Mouse (Mus musculus) ES-E14 (cell line): ENCODE results near the gene Spata6. TPM values are rescaled to one million over a fixed set of nuclear protein-coding genes. Genes with fewer than 3 reads are reported as not detected.

Source experiments
- DNase-seq: peaks from one replicate; pipeline ENCODE4 v3.0.0-alpha.2; 2013; ENCODE audit warnings: low read depth, low spot score
- H3K27ac ChIP-seq: 2 replicates; pipeline ENCODE4 v1.5.1; 2012; ENCODE audit warnings: low read depth, mild to moderate bottlenecking, low read length, moderate library complexity, mixed read lengths; ENCODE audit not compliant: poor library complexity, insufficient read depth, severe bottlenecking
- H3K36me3 ChIP-seq: 2 replicates; pipeline ENCODE4 v1.6.1; 2012; ENCODE audit warnings: mild to moderate bottlenecking, low read length, moderate library complexity, mixed read lengths; ENCODE audit not compliant: control insufficient read depth, poor library complexity, insufficient read depth, severe bottlenecking
- H3K4me1 ChIP-seq, 2 experiments: fragments of 150-350 bp in 1 of 2; sonication (generic) in 1 of 2; 2 replicates each; pipeline ENCODE4 v1.6.1; 2012; ENCODE audit warnings: low read length in 2 of 2, mild to moderate bottlenecking in 1 of 2, mixed read lengths in 1 of 2; ENCODE audit not compliant: control insufficient read depth in 2 of 2, insufficient read depth in 2 of 2, poor library complexity in 1 of 2
- H3K4me3 ChIP-seq, 2 experiments: fragments of 150-350 bp in 1 of 2; sonication (generic) in 1 of 2; 2 replicates each; pipeline ENCODE4 v1.5.1; 2012; ENCODE audit warnings: low read length in 2 of 2, low read depth in 1 of 2, mild to moderate bottlenecking in 1 of 2, mixed read lengths in 1 of 2; ENCODE audit not compliant: insufficient read depth in 1 of 2, poor library complexity in 1 of 2, severe bottlenecking in 1 of 2
- H3K9ac ChIP-seq: 2 replicates; pipeline ENCODE4 v1.6.1; 2012; ENCODE audit warnings: low read depth, mild to moderate bottlenecking, low read length, mixed read lengths; ENCODE audit not compliant: poor library complexity, insufficient read depth, severe bottlenecking
- H3K9me3 ChIP-seq: fragments of 150-350 bp; sonication (generic); 2 replicates; pipeline ENCODE4 v1.6.1; 2012; ENCODE audit warnings: low read depth, mild to moderate bottlenecking, low read length; ENCODE audit not compliant: control insufficient read depth, insufficient read depth
- CHD2 ChIP-seq: IDR thresholded peaks from 2 replicates; pipeline ENCODE4 v1.6.1; 2014; ENCODE audit warnings: mild to moderate bottlenecking, low read depth, low read length, inconsistent platforms
- HCFC1 ChIP-seq: IDR thresholded peaks from 2 replicates; pipeline ENCODE4 v1.6.1; 2012; ENCODE audit warnings: low read length, inconsistent platforms, borderline replicate concordance; ENCODE audit not compliant: insufficient read depth
- MAFK ChIP-seq: IDR thresholded peaks from 2 replicates; pipeline ENCODE4 v1.6.1; 2014; ENCODE audit warnings: mild to moderate bottlenecking, low read depth, low read length, inconsistent platforms; ENCODE audit not compliant: insufficient read depth
- ZC3H11A ChIP-seq: IDR thresholded peaks from 2 replicates; pipeline ENCODE4 v1.6.1; 2012; ENCODE audit warnings: low read depth, mild to moderate bottlenecking, inconsistent platforms, low read length, borderline replicate concordance
- ZNF384 ChIP-seq: IDR thresholded peaks from 2 replicates; pipeline ENCODE4 v1.6.1; 2012; ENCODE audit warnings: low read depth, low read length, inconsistent platforms
- in situ Hi-C, 2 experiments: fragments of 600-800 bp; cut with MboI; formaldehyde crosslinking; loops; one replicate each; pipeline ENCODE4 v1.15.1; 2025; ENCODE audit warnings: low sequenced_read_pairs in 2 of 2, inconsistent platforms in 1 of 2; ENCODE audit not compliant: unreplicated experiment in 2 of 2
- total RNA-seq: library from RNA; depleted of rRNA; stranded (reverse); fragments of 300-350 nt; gene quantifications from 2 replicates; pipeline ENCODE4 v1.2.3, GENCODE M21; 2012

Spata6 gene
- total RNA-seq, 1 experiment = 9.0 TPM

GRCm38 (mm10) chr4:111681926-111682325, 37.9 kb upstream of the Spata6 start:
- TF ChIP-seq ZC3H11A = no peak
- no peak for TF ChIP-seq CHD2
- no peak for TF ChIP-seq ZNF384
- no peak for TF ChIP-seq HCFC1
- no peak for TF ChIP-seq MAFK
- Histone ChIP-seq H3K36me3 (no peaks in the 10 kb centered on the region), H3K4me1 (peaks cover 2 to 6% of the 10 kb centered on the region in 2 experiments; a peak in 1 of 4 replicates), H3K9me3 (no peaks in the 10 kb centered on the region), H3K27ac (no peak overlapping the region), H3K4me3 (no peak overlapping the region), H3K9ac (no peak overlapping the region)
- in situ Hi-C loops = no loop called here
- DNase-seq = no peak

GRCm38 (mm10) chr4:111682793-111683192, 37.0 kb upstream of the Spata6 start:
- no peaks in the 10 kb centered on the region for H3K9me3 ChIP-seq
- DNase-seq = no peak
- H3K9ac ChIP-seq = no peak overlapping the region
- TF ChIP-seq MAFK (no peak), CHD2 (no peak), ZC3H11A (no peak), HCFC1 (no peak), ZNF384 (no peak)
- peaks cover 5 to 6% of the 10 kb centered on the region in 2 experiments; a peak in 2 of 4 replicates for H3K4me1 ChIP-seq
- no peaks in the 10 kb centered on the region for H3K36me3 ChIP-seq
- H3K27ac ChIP-seq = no peak overlapping the region
- no peak overlapping the region for H3K4me3 ChIP-seq
- in situ Hi-C loops = no loop called here

- Histone ChIP-seq H3K4me3 (no peak overlapping the region), H3K9ac (no peak overlapping the region), H3K4me1 (peaks cover 5 to 6% of the 10 kb centered on the region in 2 experiments; a peak in 2 of 4 replicates), H3K9me3 (no peaks in the 10 kb centered on the region), H3K36me3 (no peaks in the 10 kb centered on the region), H3K27ac (no peak overlapping the region)
- in situ Hi-C loops = no loop called here
- no peak for TF ChIP-seq HCFC1
- no peak for DNase-seq
Measured at GRCm38 (mm10) chr4:111683843-111684242, 35.9 kb upstream of the Spata6 start.

- TF ChIP-seq CHD2 (no peak), ZNF384 (no peak), MAFK (no peak), HCFC1 (no peak), ZC3H11A (no peak)
- in situ Hi-C loops = no loop called here
- no peak for DNase-seq
- Histone ChIP-seq H3K27ac (no peak overlapping the region), H3K36me3 (no peaks in the 10 kb centered on the region), H3K4me1 (peaks cover 5 to 6% of the 10 kb centered on the region in 2 experiments; a peak in 2 of 4 replicates), H3K4me3 (no peak overlapping the region), H3K9ac (no peak overlapping the region), H3K9me3 (no peaks in the 10 kb centered on the region)
Measured at GRCm38 (mm10) chr4:111685951-111686350, 33.8 kb upstream of the Spata6 start.

GRCm38 (mm10) chr4:111686951-111687350, 32.8 kb upstream of the Spata6 start:
- DNase-seq = peak; percentile 60

More at GRCm38 (mm10) chr4:111686951-111687350, 32.8 kb upstream of the Spata6 start:
- H3K4me1 ChIP-seq = peaks cover 5 to 6% of the 10 kb centered on the region in 2 experiments; a peak in 2 of 4 replicates
- H3K4me3 ChIP-seq = peak overlapping the region in 1 of 2 experiments; percentile 57; a peak in 2 of 4 replicates
- in situ Hi-C loops = no loop called here
- no peak overlapping the region for H3K27ac ChIP-seq
- TF ChIP-seq ZNF384 = no peak
- TF ChIP-seq HCFC1 = 0 out of 2 replicates have a peak, but pooled peaks have one; percentile 32
- TF ChIP-seq MAFK = no peak
- peak; percentile 44; the same call in 1 of the 2 replicates for TF ChIP-seq CHD2
- no peak overlapping the region for H3K9ac ChIP-seq
- no peaks in the 10 kb centered on the region for H3K36me3 ChIP-seq
- no peaks in the 10 kb centered on the region for H3K9me3 ChIP-seq
